8 mouse cellular contexts compared by ENCODE assay signal in genomic region chr11:102407834-102408215, GRCm38 (mm10). TPM values are rescaled to one million over a fixed set of nuclear protein-coding genes. Genes with fewer than 3 reads are reported as not detected.
DNase-seq lines count a peak whose midpoint lies in the region; ATAC-seq lines count a peak whose summit lies in the region.

Slc25a39 (minus strand) TSS chr11:102407946.

- no peak for DNase-seq in left cerebral cortex, adult 18-20 months (ENCODE audit: low spot score in 2 of 2)
- no peak for DNase-seq in left cerebral cortex, adult 9 months (ENCODE audit: low spot score in 2 of 2)
- no peak for DNase-seq in adrenal gland, postnatal 25 days
- DNase-seq in gastrocnemius, adult 8-10 months (ENCODE audit: low spot score in 2 of 2) = peak in 1 of 2 experiments; percentile 34
- DNase-seq in cerebellum, adult 11 months = no peak
- DNase-seq in yolk sac, embryonic 10.5 days (ENCODE audit: low spot score) = no peak

- peak; percentile 7 for ATAC-seq in inflammation-experienced regulatory T-cells, adult 6 months
- ATAC-seq in megakaryocyte, adult 5-6 weeks (ENCODE audit: poor library complexity, severe bottlenecking) = peak; percentile 11; the same call in 1 of the 2 replicates

RNA-seq across cellular contexts. Expression of gene Slc25a39, which starts in this region (rescaled TPM):
- total RNA-seq in left cerebral cortex, adult 18-20 months (2021) = 10 to 100 TPM; 60.6 to 73.2 TPM
- total RNA-seq in adrenal gland, postnatal 25 days (2021) = 439 and 629 TPM in 2 replicates
- 10 to 100 TPM; 61.2 to 72.2 (median 66.7) TPM for total RNA-seq in gastrocnemius, adult 8-10 months (2022)
- polyA plus RNA-seq in inflammation-experienced regulatory T-cells, adult 6 months (2017; shearing (Covaris generic)) = 10 to 100 TPM; 40.1 to 61.9 (median 53.3) TPM
- 41.5 and 47.5 TPM in 2 replicates for total RNA-seq in megakaryocyte, adult 5-6 weeks (2015)
- 20.5 and 22.8 TPM in 2 replicates for total RNA-seq in megakaryocyte, adult 5-6 weeks (2017)
